ENCODE assay signal across 16 mouse cellular contexts in genomic region chr4:130251172-130251705, GRCm38 (mm10). TPM values are rescaled to one million over a fixed set of nuclear protein-coding genes. Genes with fewer than 3 reads are reported as not detected.
DNase-seq lines count a peak whose midpoint lies in the region; ATAC-seq and TF ChIP-seq lines count a peak whose summit lies in the region.
"Had no signal": no experiment of that assay in that cellular context is flagged by ENCODE, and none has a peak within 500 bp of the region (broad histone marks: within the 10 kb centered on the region; RNA-seq: fewer than 3 reads in every experiment).

No protein-coding gene starts in this region.

- no peak overlapping the region for H3K27ac ChIP-seq in hindbrain, postnatal 0 days
- no peak overlapping the region for H3K27ac ChIP-seq in hindbrain, embryonic 16.5 days (ENCODE audit: low read depth, low read length)
- H3K27ac ChIP-seq in intestine, embryonic 14.5 days (ENCODE audit: low read depth), result no peak overlapping the region
- H3K27ac ChIP-seq: forebrain, embryonic 12.5 days had no signal

- no peak for DNase-seq in hindbrain, postnatal 0 days (ENCODE audit: low spot score)
- peak; percentile 58 for DNase-seq in ES-CJ7 (ENCODE audit: low read depth, low spot score)
- no peak for DNase-seq in intestine, embryonic 14.5 days (ENCODE audit: low spot score)
- no peak for DNase-seq in thymus, postnatal 14 days
- no peak for DNase-seq in right cerebral cortex, adult 2 months (ENCODE audit: low spot score in 2 of 2)
- DNase-seq in MN1 (ENCODE audit: low spot score), result no peak
- DNase-seq: adrenal gland, adult 8-10 months; lung, postnatal 4 days had no signal

- no peak overlapping the region for H3K4me3 ChIP-seq in hindbrain, postnatal 0 days (ENCODE audit: low read length)
- H3K4me3 ChIP-seq in hindbrain, embryonic 16.5 days (ENCODE audit: low read length), result no peak overlapping the region
- H3K4me3 ChIP-seq in intestine, embryonic 14.5 days (ENCODE audit: low read depth, low read length), result no peak overlapping the region
- peak overlapping the region; percentile 60 for H3K4me3 ChIP-seq in megakaryocyte, embryonic 14.5 days (replicated peaks)
- H3K4me3 ChIP-seq: forebrain, embryonic 12.5 days; myocyte had no signal

- H3K9ac ChIP-seq in hindbrain, postnatal 0 days (replicated peaks; ENCODE audit: low read length), result no peak overlapping the region
- H3K9ac ChIP-seq in hindbrain, embryonic 16.5 days (ENCODE audit: low read depth, low read length), result no peak overlapping the region
- no peak overlapping the region for H3K9ac ChIP-seq in intestine, embryonic 14.5 days (ENCODE audit: low read length)
- H3K9ac ChIP-seq: forebrain, embryonic 12.5 days had no signal

- ATAC-seq in hindbrain, postnatal 0 days, result 0 out of 2 replicates have a peak, but pooled peaks have one; percentile 41
- no peak for ATAC-seq in hindbrain, embryonic 16.5 days
- peak; percentile 47; the same call in 1 of the 2 replicates for ATAC-seq in intestine, embryonic 14.5 days (replicated peaks; ENCODE audit: low FRiP score, low TSS enrichment, low read depth)

- no peaks in the 10 kb centered on the region for H3K4me1 ChIP-seq in hindbrain, postnatal 0 days (ENCODE audit: insufficient read depth, low read length)
- no peaks in the 10 kb centered on the region for H3K4me1 ChIP-seq in hindbrain, embryonic 16.5 days (ENCODE audit: control insufficient read depth, insufficient read depth, low read depth, low read length)
- no peaks in the 10 kb centered on the region for H3K4me1 ChIP-seq in intestine, embryonic 14.5 days (replicated peaks; ENCODE audit: control insufficient read depth, insufficient read depth, low read length)
- peaks cover 24% of the 10 kb centered on the region for H3K4me1 ChIP-seq in megakaryocyte, embryonic 14.5 days
- H3K4me1 ChIP-seq: forebrain, embryonic 12.5 days had no signal

- no peaks in the 10 kb centered on the region for H3K9me3 ChIP-seq in hindbrain, postnatal 0 days (ENCODE audit: low read length)
- no peaks in the 10 kb centered on the region for H3K9me3 ChIP-seq in hindbrain, embryonic 16.5 days (ENCODE audit: control insufficient read depth, low read length)
- no peaks in the 10 kb centered on the region for H3K9me3 ChIP-seq in intestine, embryonic 14.5 days (ENCODE audit: control insufficient read depth, low read length)
- H3K9me3 ChIP-seq in megakaryocyte, embryonic 14.5 days, result no peaks in the 10 kb centered on the region
- H3K9me3 ChIP-seq: forebrain, embryonic 12.5 days had no signal

- H3K36me3 ChIP-seq in hindbrain, postnatal 0 days (ENCODE audit: insufficient read depth, low read length), result peaks cover 10% of the 10 kb centered on the region; the same call in 1 of the 2 replicates
- peaks cover 9% of the 10 kb centered on the region; the same call in 1 of the 2 replicates for H3K36me3 ChIP-seq in hindbrain, embryonic 16.5 days (ENCODE audit: control insufficient read depth, insufficient read depth, low read length)
- H3K36me3 ChIP-seq in intestine, embryonic 14.5 days (ENCODE audit: control insufficient read depth, insufficient read depth, low read length), result no peaks in the 10 kb centered on the region
- no peaks in the 10 kb centered on the region for H3K36me3 ChIP-seq in megakaryocyte, embryonic 14.5 days (replicated peaks; ENCODE audit: low read length)

- H3K27me3 ChIP-seq in hindbrain, postnatal 0 days (ENCODE audit: insufficient read depth, low read length), result no peaks in the 10 kb centered on the region
- no peaks in the 10 kb centered on the region for H3K27me3 ChIP-seq in hindbrain, embryonic 16.5 days (replicated peaks; ENCODE audit: control insufficient read depth, insufficient read depth, low read length)
- H3K27me3 ChIP-seq in intestine, embryonic 14.5 days (replicated peaks; ENCODE audit: control insufficient read depth, insufficient read depth, low read length), result no peaks in the 10 kb centered on the region
- H3K27me3 ChIP-seq in megakaryocyte, embryonic 14.5 days (replicated peaks), result peaks cover 54% of the 10 kb centered on the region
- H3K27me3 ChIP-seq: forebrain, embryonic 12.5 days had no signal

- no peak; the same call in 1 of the 2 replicates for TF ChIP-seq CTCF in hindbrain, postnatal 0 days (IDR thresholded peaks at IDR 0.05; ENCODE audit: low read depth)

- 49% methylated on average over 7 of the region's 7 CpGs for WGBS in hindbrain, postnatal 0 days
- WGBS in hindbrain, embryonic 16.5 days, result 60% methylated on average over 7 of the region's 7 CpGs
- 37% methylated on average over 7 of the region's 7 CpGs for WGBS in intestine, embryonic 14.5 days

- no peak overlapping the region for H3K4me2 ChIP-seq in hindbrain, postnatal 0 days (ENCODE audit: low read depth, low read length)
- no peak overlapping the region for H3K4me2 ChIP-seq in hindbrain, embryonic 16.5 days (ENCODE audit: low read length)
- no peak overlapping the region for H3K4me2 ChIP-seq in intestine, embryonic 14.5 days (ENCODE audit: low read length)
- H3K4me2 ChIP-seq: forebrain, embryonic 12.5 days had no signal

RNA-seq across cellular contexts. Expression of gene Serinc2, which starts 27.8 kb away (rescaled TPM):
- total RNA-seq in hindbrain, postnatal 0 days (2014; rRNA removed), result 17.1 and 18.7 TPM in 2 replicates
- 17.8 and 19.2 TPM in 2 replicates for polyA plus RNA-seq in hindbrain, postnatal 0 days (2015; fragmentation: Nextera tagmentation; extraction: Ambion mirVana)
- 31.9 and 38.7 TPM in 2 replicates for polyA plus RNA-seq in hindbrain, embryonic 16.5 days (2015; fragmentation: Nextera tagmentation; extraction: Ambion mirVana)
- polyA plus RNA-seq in intestine, embryonic 14.5 days (2014; fragmentation: Nextera tagmentation; extraction: Ambion mirVana), result 24.1 and 25.3 TPM in 2 replicates
- 0.39 TPM in 1 of 2 replicates, not detected in the other for polyA plus RNA-seq in megakaryocyte, embryonic 14.5 days (2012; ENCODE audit: insufficient read depth, low replicate concordance)

RNA-seq across cellular contexts. Expression of gene Gm853, which starts 29.0 kb away (rescaled TPM):
- total RNA-seq in hindbrain, postnatal 0 days (2014; rRNA removed), result 0.68 and 2.0 TPM in 2 replicates
- polyA plus RNA-seq in hindbrain, postnatal 0 days (2015; fragmentation: Nextera tagmentation; extraction: Ambion mirVana), result 1.3 and 1.8 TPM in 2 replicates
- polyA plus RNA-seq in hindbrain, embryonic 16.5 days (2015; fragmentation: Nextera tagmentation; extraction: Ambion mirVana), result 1.3 and 1.4 TPM in 2 replicates
- not detected in 2 replicates for polyA plus RNA-seq in intestine, embryonic 14.5 days (2014; fragmentation: Nextera tagmentation; extraction: Ambion mirVana)
- polyA plus RNA-seq in megakaryocyte, embryonic 14.5 days (2012; ENCODE audit: insufficient read depth, low replicate concordance), result 0.11 TPM in 1 of 2 replicates, not detected in the other
- total RNA-seq: adrenal gland, adult 8-10 months; gastrocnemius, adult 8-10 months; left cerebral cortex, postnatal 10 days had no signal
- polyA plus RNA-seq: forebrain, embryonic 12.5 days; myocyte had no signal

RNA-seq across cellular contexts. Expression of gene Fabp3, which starts 57.2 kb away (rescaled TPM):
- 122 and 131 TPM in 2 replicates for total RNA-seq in hindbrain, postnatal 0 days (2014; rRNA removed)
- polyA plus RNA-seq in hindbrain, postnatal 0 days (2015; fragmentation: Nextera tagmentation; extraction: Ambion mirVana), result 392 and 410 TPM in 2 replicates
- 291 and 339 TPM in 2 replicates for polyA plus RNA-seq in hindbrain, embryonic 16.5 days (2015; fragmentation: Nextera tagmentation; extraction: Ambion mirVana)
- 5.5 and 6.6 TPM in 2 replicates for polyA plus RNA-seq in intestine, embryonic 14.5 days (2014; fragmentation: Nextera tagmentation; extraction: Ambion mirVana)
- polyA plus RNA-seq in megakaryocyte, embryonic 14.5 days (2012; ENCODE audit: insufficient read depth, low replicate concordance), result 0.88 TPM in 1 of 2 replicates, not detected in the other

RNA-seq across cellular contexts. Expression of gene Gm10570, which starts 57.2 kb away (rescaled TPM):
- 4.5 and 6.8 TPM in 2 replicates for total RNA-seq in hindbrain, postnatal 0 days (2014; rRNA removed)
- polyA plus RNA-seq in hindbrain, postnatal 0 days (2015; fragmentation: Nextera tagmentation; extraction: Ambion mirVana), result 1.3 and 1.7 TPM in 2 replicates
- polyA plus RNA-seq in hindbrain, embryonic 16.5 days (2015; fragmentation: Nextera tagmentation; extraction: Ambion mirVana), result 1.2 and 1.8 TPM in 2 replicates
- polyA plus RNA-seq in intestine, embryonic 14.5 days (2014; fragmentation: Nextera tagmentation; extraction: Ambion mirVana), result not detected in 2 replicates
- polyA plus RNA-seq in megakaryocyte, embryonic 14.5 days (2012; ENCODE audit: insufficient read depth, low replicate concordance), result 1.5 TPM in 1 of 2 replicates, not detected in the other
- polyA plus RNA-seq: forebrain, embryonic 12.5 days; hindbrain, embryonic 11.5 days; thymus, postnatal 0 days had no signal

Comparison
In these comparisons a context has a peak if more than half of its experiments do, and no peak if none do; other contexts are left out.
1. RNA of gene Serinc2, which starts 27.8 kb away (polyA plus RNA-seq): 31.9 to 38.7 TPM in hindbrain, embryonic 16.5 days, 24.1 to 25.3 TPM in intestine, embryonic 14.5 days and 17.8 to 19.2 TPM in hindbrain, postnatal 0 days; 0.39 TPM in megakaryocyte, embryonic 14.5 days; every median in the first group is over 10 times any median in the second.
2. RNA of gene Fabp3, which starts 57.2 kb away (polyA plus RNA-seq): 392 to 410 TPM in hindbrain, postnatal 0 days and 291 to 339 TPM in hindbrain, embryonic 16.5 days; 5.5 to 6.6 TPM in intestine, embryonic 14.5 days and 0.88 TPM in megakaryocyte, embryonic 14.5 days; every median in the first group is over 10 times any median in the second.